Mouse (Mus musculus): Measurements from ENCODE around the gene Ppp1r36. TPM values are rescaled to one million over a fixed set of nuclear protein-coding genes. Genes with fewer than 3 reads are reported as not detected.
"Not testable (repeated sequence)": the region's sequence is repeated elsewhere in the genome, so short reads cannot be mapped to it uniquely, and the experiment has no call there.

The Ppp1r36 gene
- polyA plus RNA-seq, 1 experiment from 2014 or later: 0.92 TPM

- 58% methylated on average over 5 of the region's 5 CpGs for WGBS
- Histone ChIP-seq H3K27me3 (replicated peaks) (peaks cover 10% of the 10 kb centered on the region), H3K36me3 (no peaks in the 10 kb centered on the region), H3K9me3 (replicated peaks) (no peaks in the 10 kb centered on the region), H3K9ac (replicated peaks) (no peak overlapping the region), H3K4me1 (peaks cover 7% of the 10 kb centered on the region; the same call in 1 of the 2 replicates), H3K27ac (replicated peaks) (no peak overlapping the region), H3K4me3 (replicated peaks) (no peak overlapping the region), H3K4me2 (no peak overlapping the region)
- ATAC-seq (ENCODE audit: low FRiP score): no peak
Observed at GRCm38 (mm10) chr12:76430879-76431406, 13.6 kb downstream of the Ppp1r36 start.

- H3K9ac ChIP-seq (replicated peaks): no peak overlapping the region
- WGBS: 90% methylated on average over 6 of the region's 6 CpGs
- ATAC-seq (ENCODE audit: low FRiP score): no peak
- H3K4me2 ChIP-seq: no peak overlapping the region
- H3K4me3 ChIP-seq (replicated peaks): no peak overlapping the region
- H3K36me3 ChIP-seq: no peaks in the 10 kb centered on the region
- H3K9me3 ChIP-seq (replicated peaks): no peaks in the 10 kb centered on the region
- peaks cover 7% of the 10 kb centered on the region; the same call in 1 of the 2 replicates for H3K4me1 ChIP-seq
- peaks cover 13% of the 10 kb centered on the region for H3K27me3 ChIP-seq (replicated peaks)
- no peak overlapping the region for H3K27ac ChIP-seq (replicated peaks)
Observed at GRCm38 (mm10) chr12:76431431-76431830, 14.1 kb downstream of the Ppp1r36 start.

GRCm38 (mm10) chr12:76434111-76434510 is 16.8 kb downstream of the Ppp1r36 start:
- H3K27me3 ChIP-seq (replicated peaks): peaks cover 13% of the 10 kb centered on the region
- H3K4me3 ChIP-seq (replicated peaks): no peak overlapping the region
- 42% methylated on average over 7 of the region's 7 CpGs for WGBS
- no peak for ATAC-seq (ENCODE audit: low FRiP score)
- H3K27ac ChIP-seq (replicated peaks): no peak overlapping the region
- no peaks in the 10 kb centered on the region for H3K9me3 ChIP-seq (replicated peaks)
- no peak overlapping the region for H3K4me2 ChIP-seq
- H3K36me3 ChIP-seq: no peaks in the 10 kb centered on the region
- no peak overlapping the region for H3K9ac ChIP-seq (replicated peaks)
- H3K4me1 ChIP-seq: peaks cover 7% of the 10 kb centered on the region; the same call in 1 of the 2 replicates

GRCm38 (mm10) chr12:76435084-76435483 is 17.7 kb downstream of the Ppp1r36 start:
- H3K27ac ChIP-seq (replicated peaks): no peak overlapping the region
- peaks cover 7% of the 10 kb centered on the region; the same call in 1 of the 2 replicates for H3K4me1 ChIP-seq
- 5% methylated on average over 17 of the region's 17 CpGs for WGBS
- H3K4me3 ChIP-seq (replicated peaks): peak overlapping the region; percentile 28
- ATAC-seq (ENCODE audit: low FRiP score): no peak
- H3K36me3 ChIP-seq: no peaks in the 10 kb centered on the region
- H3K4me2 ChIP-seq: peak overlapping the region; percentile 56
- H3K9ac ChIP-seq (replicated peaks): no peak overlapping the region
- H3K27me3 ChIP-seq (replicated peaks): peaks cover 13% of the 10 kb centered on the region
- no peaks in the 10 kb centered on the region for H3K9me3 ChIP-seq (replicated peaks)

GRCm38 (mm10) chr12:76435549-76435948 is 18.2 kb downstream of the Ppp1r36 start:
- Histone ChIP-seq H3K9ac (replicated peaks) (no peak overlapping the region), H3K27me3 (replicated peaks) (peaks cover 13% of the 10 kb centered on the region), H3K4me2 (peak overlapping the region; percentile 56), H3K4me1 (peaks cover 7% of the 10 kb centered on the region; the same call in 1 of the 2 replicates), H3K9me3 (replicated peaks) (no peaks in the 10 kb centered on the region), H3K4me3 (replicated peaks) (no peak overlapping the region), H3K27ac (replicated peaks) (no peak overlapping the region), H3K36me3 (no peaks in the 10 kb centered on the region)
- WGBS: 44% methylated on average over 8 of the region's 8 CpGs
- ATAC-seq (ENCODE audit: low FRiP score): no peak

- H3K4me3 ChIP-seq (replicated peaks); H3K27me3 ChIP-seq (replicated peaks); H3K36me3 ChIP-seq; H3K9me3 ChIP-seq (replicated peaks); H3K4me1 ChIP-seq; H3K4me2 ChIP-seq; H3K9ac ChIP-seq (replicated peaks); H3K27ac ChIP-seq (replicated peaks); ATAC-seq (ENCODE audit: low FRiP score): not testable (repeated sequence)
- WGBS: 80% methylated on average over 6 of the region's 6 CpGs
Observed at GRCm38 (mm10) chr12:76443488-76443887, 26.1 kb downstream of the Ppp1r36 start.

- Histone ChIP-seq H3K9ac (replicated peaks) (no peak overlapping the region), H3K27ac (replicated peaks) (no peak overlapping the region), H3K36me3 (no peaks in the 10 kb centered on the region), H3K4me1 (no peaks in the 10 kb centered on the region), H3K4me3 (replicated peaks) (no peak overlapping the region), H3K4me2 (no peak overlapping the region), H3K9me3 (replicated peaks) (no peaks in the 10 kb centered on the region), H3K27me3 (replicated peaks) (no peaks in the 10 kb centered on the region)
- 73% methylated on average over 10 of the region's 10 CpGs for WGBS
- no peak for ATAC-seq (ENCODE audit: low FRiP score)
Observed at GRCm38 (mm10) chr12:76444359-76444772, 27.0 kb downstream of the Ppp1r36 start.

- 89% methylated on average over 6 of the region's 6 CpGs for WGBS
- H3K27me3 ChIP-seq (replicated peaks): no peaks in the 10 kb centered on the region
- no peak overlapping the region for H3K27ac ChIP-seq (replicated peaks)
- no peak for ATAC-seq (ENCODE audit: low FRiP score)
- H3K9ac ChIP-seq (replicated peaks): no peak overlapping the region
- no peaks in the 10 kb centered on the region for H3K4me1 ChIP-seq
- H3K4me3 ChIP-seq (replicated peaks): no peak overlapping the region
- no peaks in the 10 kb centered on the region for H3K9me3 ChIP-seq (replicated peaks)
- no peaks in the 10 kb centered on the region for H3K36me3 ChIP-seq
- no peak overlapping the region for H3K4me2 ChIP-seq
Observed at GRCm38 (mm10) chr12:76444862-76445261, 27.5 kb downstream of the Ppp1r36 start.

- H3K9me3 ChIP-seq (replicated peaks): no peaks in the 10 kb centered on the region
- no peak overlapping the region for H3K9ac ChIP-seq (replicated peaks)
- H3K4me3 ChIP-seq (replicated peaks): no peak overlapping the region
- H3K36me3 ChIP-seq: no peaks in the 10 kb centered on the region
- no peak overlapping the region for H3K4me2 ChIP-seq
- H3K27ac ChIP-seq (replicated peaks): no peak overlapping the region
- 73% methylated on average over 11 of the region's 11 CpGs for WGBS
- no peaks in the 10 kb centered on the region for H3K4me1 ChIP-seq
- no peak for ATAC-seq (ENCODE audit: low FRiP score)
- H3K27me3 ChIP-seq (replicated peaks): no peaks in the 10 kb centered on the region
Observed at GRCm38 (mm10) chr12:76446201-76446600, 28.9 kb downstream of the Ppp1r36 start.

- no peaks in the 10 kb centered on the region for H3K9me3 ChIP-seq (replicated peaks)
- no peaks in the 10 kb centered on the region for H3K27me3 ChIP-seq (replicated peaks)
- H3K4me1 ChIP-seq: no peaks in the 10 kb centered on the region
- no peak overlapping the region for H3K27ac ChIP-seq (replicated peaks)
- no peaks in the 10 kb centered on the region for H3K36me3 ChIP-seq
- no peak for ATAC-seq (ENCODE audit: low FRiP score)
- H3K4me3 ChIP-seq (replicated peaks): no peak overlapping the region
- no peak overlapping the region for H3K4me2 ChIP-seq
- 81% methylated on average over 6 of the region's 6 CpGs for whole genome bisulfite sequencing
- H3K9ac ChIP-seq (replicated peaks): no peak overlapping the region
Observed at GRCm38 (mm10) chr12:76448127-76448526, 30.8 kb downstream of the Ppp1r36 start.

- 51% methylated on average over 2 of the region's 2 CpGs for WGBS
- no peak overlapping the region for H3K4me2 ChIP-seq
- H3K36me3 ChIP-seq: no peaks in the 10 kb centered on the region
- no peaks in the 10 kb centered on the region for H3K27me3 ChIP-seq (replicated peaks)
- H3K4me3 ChIP-seq (replicated peaks): no peak overlapping the region
- no peak overlapping the region for H3K27ac ChIP-seq (replicated peaks)
- no peak overlapping the region for H3K9ac ChIP-seq (replicated peaks)
- ATAC-seq (ENCODE audit: low FRiP score): no peak
- H3K9me3 ChIP-seq (replicated peaks): no peaks in the 10 kb centered on the region
- no peaks in the 10 kb centered on the region for H3K4me1 ChIP-seq
Observed at GRCm38 (mm10) chr12:76452203-76452602, 34.9 kb downstream of the Ppp1r36 start.

- ATAC-seq (ENCODE audit: low FRiP score); H3K9me3 ChIP-seq (replicated peaks); H3K4me1 ChIP-seq; H3K4me3 ChIP-seq (replicated peaks); H3K27me3 ChIP-seq (replicated peaks); H3K4me2 ChIP-seq; H3K36me3 ChIP-seq; H3K27ac ChIP-seq (replicated peaks); H3K9ac ChIP-seq (replicated peaks): not testable (repeated sequence)
- WGBS: 76% methylated on average over 4 of the region's 4 CpGs
Observed at GRCm38 (mm10) chr12:76458445-76458844, 41.1 kb downstream of the Ppp1r36 start.

All from neural tube, embryonic 15.5 days (tissue).